Mouse (Mus musculus) R1 (cell line): ENCODE measurements around the gene Ptprn.
A peak's percentile ranks its signal among the peaks of the same experiment; 100 is the strongest.

Experiments used
- DNase-seq: peaks from one replicate; pipeline ENCODE4 v3.0.0-alpha.2; 2018; ENCODE audit warnings: low read depth, low spot score

Gene Ptprn

DNA sequence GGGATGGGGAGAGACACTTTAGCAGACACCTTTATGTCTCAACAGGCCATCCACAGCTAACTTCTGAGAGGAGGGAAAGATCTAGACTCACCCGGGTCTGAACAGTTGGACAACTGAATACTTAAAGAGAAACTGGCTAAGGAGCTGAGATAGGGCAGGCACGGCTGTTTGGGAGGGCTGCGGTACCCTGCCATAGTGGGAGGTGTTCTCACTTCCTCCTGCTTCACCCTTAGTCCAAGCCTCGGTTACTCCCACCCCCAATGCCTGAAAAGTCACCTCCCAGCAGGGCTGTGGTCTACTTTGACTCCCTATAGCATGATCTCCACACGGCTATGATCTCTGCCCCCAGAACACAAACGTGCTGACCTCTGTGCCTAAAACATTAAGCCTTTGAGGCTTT, 40.8 kb downstream of the Ptprn start:
- DNase-seq, result no peak

DNA sequence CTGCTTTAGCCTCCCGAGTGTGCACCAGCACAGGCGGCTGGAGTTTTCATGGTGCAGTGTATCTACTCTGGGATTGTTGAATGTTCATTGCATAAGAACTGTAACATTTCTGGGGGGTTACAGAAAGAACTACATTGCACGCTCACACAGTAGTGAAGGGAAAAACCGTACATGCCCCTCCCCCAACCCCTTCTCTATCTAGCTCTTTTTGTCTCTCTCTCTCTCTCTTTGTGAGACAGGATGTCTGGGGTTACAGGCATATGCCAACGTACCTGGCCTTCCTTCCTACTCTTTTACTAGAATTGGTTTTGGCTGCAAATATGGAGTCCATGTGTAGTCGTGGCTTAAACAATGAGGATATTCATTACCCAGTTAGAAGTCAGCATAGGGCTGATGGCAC, 41.4 kb downstream of the Ptprn start:
- no peak for DNase-seq

GRCm38 (mm10) chr1:75221538-75221937, 42.8 kb downstream of the Ptprn start:
- DNase-seq, result peak; percentile 57

DNA sequence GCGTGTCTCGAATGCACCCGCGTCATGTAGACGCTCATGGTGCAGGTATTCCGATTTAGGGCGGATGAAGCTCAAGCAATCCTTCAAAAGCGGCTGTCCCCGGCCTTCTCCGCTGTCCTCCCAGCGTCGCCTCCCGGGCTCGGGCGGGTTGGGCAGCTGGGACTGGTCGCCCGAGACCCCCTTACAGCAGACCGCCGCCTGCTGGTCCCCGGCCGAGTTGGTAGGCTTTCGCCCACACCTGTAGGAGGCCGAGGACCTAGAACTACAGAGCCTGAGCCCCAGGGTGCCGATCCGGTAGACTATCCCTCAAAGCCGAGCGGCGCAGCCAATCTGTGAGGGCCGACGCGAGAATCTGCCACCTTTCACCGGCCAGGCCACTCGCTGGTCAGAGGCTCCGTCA, 44.8 kb downstream of the Ptprn start, which contains the start of gene Tuba4a:
Gene Tuba4a (minus strand): TSS at position 335 of the 400 bp plus-strand sequence.
- no peak for DNase-seq

GRCm38 (mm10) chr1:75219078-75219477, 45.2 kb downstream of the Ptprn start:
- peak; percentile 93 for DNase-seq

DNA sequence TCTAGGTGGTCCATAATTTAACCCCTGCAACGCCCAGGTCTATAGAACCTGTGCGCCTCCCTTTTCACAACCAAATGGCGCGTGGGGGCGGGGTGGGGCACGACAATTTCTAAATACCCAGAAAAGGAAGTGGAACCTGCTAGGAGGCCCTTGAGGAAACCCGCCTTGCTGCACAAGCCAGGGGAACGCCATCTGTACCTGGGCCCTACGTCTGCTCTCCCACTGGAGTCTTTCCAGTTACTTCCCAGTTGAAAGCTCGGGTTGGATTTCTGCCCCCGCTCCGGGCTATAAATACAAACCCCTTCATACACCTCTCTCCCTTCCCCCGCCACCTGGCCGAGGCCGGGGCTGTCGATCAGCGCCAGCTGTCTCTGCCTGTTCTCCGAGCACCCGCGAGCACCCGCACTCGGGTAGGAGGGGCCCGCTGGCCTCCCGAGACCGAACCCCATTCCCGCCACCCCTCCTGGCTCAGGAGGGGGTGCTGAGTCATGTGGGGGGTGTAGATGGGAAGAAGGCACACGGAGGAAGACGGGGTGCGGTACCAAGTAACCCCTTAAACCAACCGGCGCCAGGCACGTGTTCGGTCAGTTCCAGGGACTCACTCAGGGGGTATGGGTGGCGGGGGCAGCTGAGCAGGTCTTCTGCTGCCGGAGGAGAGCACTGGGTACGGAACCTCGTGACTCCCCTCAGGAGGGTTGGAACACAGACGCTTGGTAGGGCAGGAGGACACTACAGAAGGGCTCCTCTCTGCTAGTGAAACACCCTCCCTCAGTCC, 45.9 kb downstream of the Ptprn start:
- DNase-seq, result peak; percentile 46

DNA sequence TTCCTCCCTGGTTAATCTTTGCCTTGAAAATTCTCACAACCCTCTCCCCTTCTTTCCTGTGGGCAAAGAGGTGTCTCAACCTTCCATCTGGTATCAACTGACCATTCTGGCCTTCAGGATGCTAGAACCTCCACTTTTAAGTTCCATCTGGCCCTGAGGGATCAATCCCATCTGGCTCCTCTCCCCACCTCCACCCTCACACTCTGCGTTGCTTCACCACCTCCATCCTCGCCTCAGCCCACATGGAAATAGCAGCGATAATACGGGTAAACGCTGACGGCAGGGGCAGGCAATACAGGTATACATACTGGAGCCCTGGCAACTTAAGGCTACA, 46.4 kb downstream of the Ptprn start:
- no peak for DNase-seq

DNA sequence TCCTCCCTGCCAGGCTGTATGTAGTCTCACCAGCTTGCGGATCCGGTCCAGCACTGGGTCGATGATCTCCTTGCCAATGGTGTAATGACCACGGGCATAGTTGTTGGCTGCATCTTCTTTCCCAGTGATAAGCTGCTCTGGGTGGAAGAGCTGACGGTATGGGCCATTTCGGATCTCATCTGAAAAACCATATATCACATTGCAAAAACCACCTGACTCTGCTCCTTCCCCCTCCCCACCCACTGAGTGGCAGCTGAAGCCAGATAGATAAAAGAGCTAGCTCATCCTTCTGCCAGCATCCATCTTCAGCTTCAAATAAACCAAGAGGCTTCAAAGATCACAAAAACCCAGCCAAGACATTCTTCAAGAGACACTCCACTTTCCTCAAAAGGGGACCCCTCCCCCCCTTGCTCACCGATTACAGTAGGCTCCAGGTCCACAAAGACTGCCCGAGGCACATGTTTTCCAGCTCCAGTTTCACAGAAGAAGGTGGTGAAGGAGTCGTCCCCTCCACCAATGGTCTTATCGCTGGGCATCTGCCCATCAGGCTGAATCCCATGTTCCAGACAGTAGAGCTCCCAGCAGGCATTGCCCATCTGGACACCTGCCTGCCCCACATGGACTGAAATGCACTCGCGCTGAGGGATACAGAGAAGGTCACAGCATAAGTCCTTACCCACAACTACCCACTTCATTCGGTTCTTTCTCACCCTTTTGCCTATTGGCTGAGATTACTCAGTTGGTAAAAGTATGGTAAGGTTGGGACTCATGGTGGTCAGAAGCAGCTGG, 47.3 kb downstream of the Ptprn start:
- no peak for DNase-seq

- DNase-seq, result no peak
Observed at GRCm38 (mm10) chr1:75215785-75216184, 48.5 kb downstream of the Ptprn start.

- DNase-seq, result no peak
Observed at GRCm38 (mm10) chr1:75214886-75215285, 49.4 kb downstream of the Ptprn start.

- DNase-seq, result peak; percentile 58
Observed at GRCm38 (mm10) chr1:75214442-75214841, 49.9 kb downstream of the Ptprn start.

- DNase-seq, result no peak
Observed at GRCm38 (mm10) chr1:75213096-75213495, 51.2 kb downstream of the Ptprn start.

GRCm38 (mm10) chr1:75212542-75212941, 51.8 kb downstream of the Ptprn start:
- DNase-seq, result no peak

DNA sequence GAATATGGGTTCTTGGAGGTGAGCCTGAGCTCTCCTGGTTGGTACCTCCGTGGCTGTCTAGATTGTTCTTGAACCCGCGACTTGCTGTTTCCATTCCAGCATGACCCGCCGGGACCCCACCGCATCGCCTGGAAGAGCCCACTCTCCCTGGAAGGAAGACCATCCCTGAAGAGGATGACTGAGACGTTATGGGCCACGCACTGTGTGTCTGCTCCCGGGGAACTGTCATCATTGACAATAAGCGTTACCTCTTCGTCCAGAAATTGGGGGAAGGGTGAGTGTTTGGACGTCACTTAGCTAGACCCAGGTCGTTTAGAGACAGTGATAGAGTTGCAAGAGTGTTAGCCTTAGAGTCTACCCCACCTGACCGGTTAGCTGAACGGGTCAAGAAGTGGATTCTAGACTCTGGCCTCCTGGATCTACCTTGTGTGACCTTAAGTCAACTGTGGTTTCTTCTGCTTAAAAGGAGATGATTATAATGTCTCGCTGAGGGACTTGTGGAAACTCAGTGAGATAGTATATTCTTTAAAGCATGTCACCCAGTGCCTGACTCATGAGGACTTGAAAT, 53.1 kb downstream of the Ptprn start:
- DNase-seq, result no peak

- DNase-seq, result peak; percentile 95
Observed at GRCm38 (mm10) chr1:75210136-75211087, 53.9 kb downstream of the Ptprn start, which contains the start of the genes Glb1l and Stk16. Gene Glb1l (minus strand): TSS chr1:75210813. Gene Stk16 (plus strand): TSS chr1:75210838.

GRCm38 (mm10) chr1:75208967-75209678, 55.2 kb downstream of the Ptprn start:
- peak; percentile 82 for DNase-seq

DNA sequence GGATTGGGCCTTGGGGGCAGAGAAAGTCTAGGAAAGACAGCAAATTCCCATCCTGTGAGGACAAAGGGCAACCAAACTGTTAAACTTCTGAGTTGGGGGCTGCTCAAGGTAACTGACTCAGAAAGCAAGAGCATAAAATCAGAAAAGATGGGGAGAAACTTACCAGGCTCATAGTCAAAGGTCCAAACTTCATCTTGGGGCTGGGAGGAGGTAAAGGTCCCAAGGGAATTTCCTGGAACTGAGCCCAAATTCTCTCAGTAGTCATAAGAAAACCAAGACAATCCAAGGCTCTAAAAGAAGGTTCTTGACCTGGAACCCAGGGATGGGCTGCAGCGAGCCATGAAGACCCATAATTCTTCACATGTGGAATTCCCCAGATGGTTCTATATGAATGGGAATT, 63.1 kb downstream of the Ptprn start:
- no peak for DNase-seq
